Mouse (Mus musculus) MEL (cell line): ENCODE data around the gene Lig3. TPM values are rescaled to one million over a fixed set of nuclear protein-coding genes. Genes with fewer than 3 reads are reported as not detected.

ENCODE experiments used
- DNase-seq: peaks from one replicate; pipeline ENCODE4 v3.0.0; 2011; ENCODE audit warnings: low read depth, low spot score
- H3K27ac ChIP-seq: 2 replicates; pipeline ENCODE4 v1.5.1; 2012; ENCODE audit warnings: low read depth, mild to moderate bottlenecking, control low read depth, low read length, moderate library complexity; ENCODE audit not compliant: control insufficient read depth
- H3K27me3 ChIP-seq, 2 experiments: fragments of 150-350 bp in 1 of 2; sonication (generic) in 1 of 2; 2 replicates each; pipeline ENCODE4 v1.6.1; 2012; ENCODE audit warnings: low read length in 2 of 2, mild to moderate bottlenecking in 2 of 2, improper control_type of control experiment in 1 of 2, moderate library complexity in 1 of 2; ENCODE audit not compliant: insufficient read depth in 2 of 2, control insufficient read depth in 1 of 2
- H3K36me3 ChIP-seq, 2 experiments: 2 replicates each; pipeline ENCODE4 v1.6.1; 2012 to 2014; ENCODE audit warnings: low read length in 2 of 2, improper control_type of control experiment in 1 of 2, inconsistent platforms in 1 of 2, mild to moderate bottlenecking in 1 of 2; ENCODE audit not compliant: insufficient read depth in 2 of 2, control insufficient read depth in 1 of 2
- H3K4me1 ChIP-seq, 2 experiments: fragments of 150-350 bp in 1 of 2; sonication (generic) in 1 of 2; 2 replicates each; pipeline ENCODE4 v1.6.1; 2012; ENCODE audit warnings: low read length in 2 of 2, improper control_type of control experiment in 1 of 2, mild to moderate bottlenecking in 1 of 2; ENCODE audit not compliant: insufficient read depth in 2 of 2, control insufficient read depth in 1 of 2
- H3K4me3 ChIP-seq, 2 experiments: fragments of 150-350 bp in 1 of 2; sonication (generic) in 1 of 2; 2 replicates each; pipeline ENCODE4 v1.5.1; 2012; ENCODE audit warnings: low read depth in 2 of 2, low read length in 2 of 2, mild to moderate bottlenecking in 2 of 2, moderate library complexity in 2 of 2, control low read depth in 1 of 2, improper control_type of control experiment in 1 of 2; ENCODE audit not compliant: control insufficient read depth in 1 of 2, insufficient read depth in 1 of 2
- H3K79me2 ChIP-seq: 2 replicates; pipeline ENCODE4 v1.6.1; 2012; ENCODE audit warnings: mild to moderate bottlenecking, low read length, moderate library complexity; ENCODE audit not compliant: control insufficient read depth, poor library complexity, insufficient read depth
- H3K9ac ChIP-seq: 2 replicates; pipeline ENCODE4 v1.6.1; 2012; ENCODE audit warnings: low read depth, mild to moderate bottlenecking, control low read depth, low read length, moderate library complexity; ENCODE audit not compliant: control insufficient read depth, poor library complexity, severe bottlenecking
- H3K9me3 ChIP-seq: fragments of 150-350 bp; sonication (generic); replicated peaks from 2 replicates; pipeline ENCODE4 v1.6.1; 2012; ENCODE audit warnings: mild to moderate bottlenecking, low read length, improper control_type of control experiment, moderate library complexity; ENCODE audit not compliant: insufficient read depth
- CHD1 ChIP-seq: IDR thresholded peaks from 2 replicates; pipeline ENCODE4 v1.6.1; 2012; ENCODE audit warnings: low read depth, mild to moderate bottlenecking, inconsistent platforms, low read length, improper control_type of control experiment
- CTCF ChIP-seq, 3 experiments: IDR thresholded peaks in 2 of 3; conservative IDR thresholded peaks in 1 of 3; 2 replicates each; pipeline ENCODE4 v1.5.1; 2011 to 2012; ENCODE audit warnings: low read length in 3 of 3, low read depth in 2 of 3, mild to moderate bottlenecking in 2 of 3, improper control_type of control experiment in 1 of 3, inconsistent platforms in 1 of 3, mixed read lengths in 1 of 3, moderate library complexity in 1 of 3; ENCODE audit not compliant: control insufficient read depth in 1 of 3, insufficient read depth in 1 of 3, poor library complexity in 1 of 3, severe bottlenecking in 1 of 3
- HCFC1 ChIP-seq: IDR thresholded peaks from 2 replicates; pipeline ENCODE4 v1.6.1; 2012; ENCODE audit warnings: low read depth, mild to moderate bottlenecking, inconsistent platforms, low read length, improper control_type of control experiment, moderate library complexity
- MAZ ChIP-seq: IDR thresholded peaks from 2 replicates; pipeline ENCODE4 v1.6.1; 2012; ENCODE audit warnings: low read depth, mild to moderate bottlenecking, inconsistent platforms, low read length, improper control_type of control experiment
- MXI1 ChIP-seq: IDR thresholded peaks from 2 replicates; pipeline ENCODE4 v1.6.1; 2011; ENCODE audit warnings: mild to moderate bottlenecking, low read depth, low read length, improper control_type of control experiment
- POLR2A ChIP-seq, 2 experiments: IDR thresholded peaks; 2 replicates each; pipeline ENCODE4 v1.6.1; 2011 to 2012; ENCODE audit warnings: low read length in 2 of 2, mild to moderate bottlenecking in 2 of 2, control low read depth in 1 of 2, improper control_type of control experiment in 1 of 2, low read depth in 1 of 2, moderate library complexity in 1 of 2; ENCODE audit not compliant: control insufficient read depth in 1 of 2, insufficient read depth in 1 of 2, poor library complexity in 1 of 2
- TAL1 ChIP-seq: IDR thresholded peaks from 2 replicates; pipeline ENCODE4 v1.6.1; 2012; ENCODE audit warnings: mild to moderate bottlenecking, inconsistent platforms, low read length, moderate library complexity, mixed read lengths
- UBTF ChIP-seq: IDR thresholded peaks from 2 replicates; pipeline ENCODE4 v1.6.1; 2012; ENCODE audit warnings: low read depth, mild to moderate bottlenecking, inconsistent platforms, low read length, improper control_type of control experiment, moderate library complexity, borderline replicate concordance; ENCODE audit not compliant: insufficient read depth
- ZC3H11A ChIP-seq: IDR thresholded peaks from 2 replicates; pipeline ENCODE4 v1.6.1; 2012; ENCODE audit warnings: low read depth, mild to moderate bottlenecking, inconsistent platforms, low read length, improper control_type of control experiment
- ZKSCAN1 ChIP-seq: IDR thresholded peaks from 2 replicates; pipeline ENCODE4 v1.6.1; 2012; ENCODE audit warnings: low read depth, mild to moderate bottlenecking, inconsistent platforms, low read length, improper control_type of control experiment, moderate library complexity
- polyA plus RNA-seq, 2 experiments: library from polyadenylated mRNA; stranded (reverse) in 1 of 2; unstranded in 1 of 2; fragments of >175 nt in 1 of 2; fragments of >200 nt in 1 of 2; gene quantifications; 2 replicates each; pipeline versions ENCODE4 v1.2.1 to v1.2.4; 2012; ENCODE audit warnings: low replicate concordance in 2 of 2, low read depth in 1 of 2; ENCODE audit not compliant: insufficient read length in 2 of 2, insufficient read depth in 1 of 2, missing spikeins in 1 of 2
- total RNA-seq: library from RNA; depleted of rRNA; stranded (reverse); fragments of 300-350 nt; gene quantifications from 2 replicates; pipeline ENCODE4 v1.2.3, GENCODE M21; 2012

Gene Lig3
- total and polyA plus RNA-seq, 3 experiments, result 48.5 to 89.2 TPM; not detected in 1

DNA sequence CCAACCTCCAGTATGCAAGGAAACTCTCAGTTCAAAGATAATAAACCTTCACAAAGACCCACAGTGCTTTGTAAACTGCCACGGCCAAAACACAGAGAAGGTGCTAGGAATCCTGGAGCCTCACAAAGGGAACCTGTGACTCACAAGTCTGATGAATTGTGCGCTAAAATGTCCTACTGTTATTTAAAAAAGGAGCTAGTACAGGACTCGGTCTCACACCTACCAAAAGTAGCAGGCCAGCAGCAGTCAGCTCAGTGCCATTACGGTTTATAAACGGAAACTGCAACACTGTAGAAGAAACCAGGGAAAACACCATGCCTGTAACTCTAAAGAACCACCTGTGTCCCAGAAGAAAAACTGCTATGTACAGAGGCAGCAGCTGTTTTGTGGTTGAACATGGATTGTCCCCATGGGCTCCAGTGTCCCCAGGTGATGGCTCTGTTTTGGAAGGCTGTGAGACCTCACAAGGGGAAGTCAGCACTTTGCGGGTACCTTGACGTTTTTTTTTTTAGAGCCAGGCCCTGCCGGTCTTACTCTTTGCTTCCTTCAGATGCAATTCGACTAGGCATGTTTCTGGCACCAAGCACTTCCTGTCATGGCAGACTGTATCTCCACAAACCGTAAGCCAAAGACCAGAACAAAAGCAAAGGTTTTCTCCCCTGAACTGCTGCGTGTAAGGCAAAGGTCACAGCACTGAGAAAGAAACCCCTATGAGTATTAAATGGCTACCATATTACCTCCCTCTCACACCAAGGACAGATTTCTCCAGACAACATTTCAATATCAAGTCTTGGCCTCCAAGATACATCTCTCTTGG lies 54.9 kb downstream of the Lig3 start:
- peaks cover 7 to 14% of the 10 kb centered on the region in 2 experiments for H3K4me1 ChIP-seq
- no peak overlapping the region for H3K27ac ChIP-seq
- H3K36me3 ChIP-seq, result peaks cover 2 to 9% of the 10 kb centered on the region in 2 experiments; a peak in 3 of 4 replicates
- no peak overlapping the region for H3K9ac ChIP-seq
- no peak overlapping the region for H3K4me3 ChIP-seq
- H3K79me2 ChIP-seq, result no peaks in the 10 kb centered on the region
- TF ChIP-seq CTCF (IDR thresholded peaks at IDR 0.05 in 2 of 3, conservative IDR thresholded peaks at IDR 0.05 in 1 of 3; ENCODE audit: control insufficient read depth in 1 of 3, insufficient read depth in 1 of 3, low read depth in 2 of 3, low read length in 3 of 3, poor library complexity in 1 of 3, severe bottlenecking in 1 of 3), result no peak
- no peaks in the 10 kb centered on the region for H3K27me3 ChIP-seq
- DNase-seq, result no peak
- no peaks in the 10 kb centered on the region for H3K9me3 ChIP-seq

DNA sequence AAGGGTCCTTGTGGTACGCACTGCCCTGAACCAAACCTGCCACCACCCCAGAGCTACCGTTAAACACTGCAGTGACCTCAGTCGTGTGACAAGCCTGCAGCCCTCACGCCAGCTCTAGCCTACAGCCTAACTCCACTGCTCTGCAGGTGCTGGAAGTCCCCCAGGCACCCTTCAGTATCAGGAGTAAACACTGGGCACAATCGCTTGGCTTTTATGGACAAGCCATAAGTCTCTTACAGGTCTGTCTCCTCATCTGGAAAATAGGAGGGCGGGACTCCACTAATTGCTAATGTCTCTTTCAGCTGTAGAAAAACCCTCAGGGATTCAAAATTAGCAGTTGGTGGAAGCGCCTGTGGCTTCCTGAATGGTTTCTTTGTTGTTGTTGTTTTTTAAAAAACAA lies 56.3 kb downstream of the Lig3 start:
- Histone ChIP-seq H3K36me3 (peaks cover 2 to 9% of the 10 kb centered on the region in 2 experiments; a peak in 3 of 4 replicates), H3K9ac (no peak overlapping the region), H3K27ac (no peak overlapping the region), H3K4me1 (peaks cover 7 to 14% of the 10 kb centered on the region in 2 experiments), H3K27me3 (no peaks in the 10 kb centered on the region), H3K9me3 (no peaks in the 10 kb centered on the region), H3K79me2 (no peaks in the 10 kb centered on the region), H3K4me3 (no peak overlapping the region)
- no peak for TF ChIP-seq TAL1
- TF ChIP-seq HCFC1, result no peak
- TF ChIP-seq POLR2A (IDR thresholded peaks at IDR 0.05; ENCODE audit: control insufficient read depth in 1 of 2, insufficient read depth in 1 of 2, low read depth in 1 of 2, low read length in 2 of 2, poor library complexity in 1 of 2), result no peak
- TF ChIP-seq UBTF, result no peak
- no peak for TF ChIP-seq MAZ
- TF ChIP-seq ZC3H11A, result no peak
- TF ChIP-seq MXI1, result no peak
- no peak for DNase-seq

DNA sequence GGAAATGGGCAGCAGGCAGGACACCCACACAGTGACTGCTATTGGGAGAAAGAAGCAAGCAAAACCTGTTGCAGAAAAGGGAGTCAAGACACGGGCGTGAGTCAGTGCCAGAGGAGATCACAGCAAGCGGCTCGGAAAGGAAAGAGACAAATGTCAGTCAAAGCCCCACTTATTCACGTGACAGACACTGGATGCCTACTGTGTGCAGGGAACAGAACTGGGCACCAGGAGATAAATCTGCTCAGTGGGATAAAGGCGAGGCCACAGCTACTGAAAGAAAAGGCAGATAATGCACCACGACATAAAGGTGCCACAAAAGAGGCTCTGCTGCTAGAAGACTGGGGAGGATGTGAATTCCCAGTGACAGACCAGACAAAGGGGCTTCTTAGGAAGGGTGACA lies 56.9 kb downstream of the Lig3 start:
- Histone ChIP-seq H3K4me3 (no peak overlapping the region), H3K9ac (no peak overlapping the region), H3K4me1 (peaks cover 7 to 10% of the 10 kb centered on the region in 2 experiments)

More for the DNA sequence above, 56.9 kb downstream of the Lig3 start:
- TF ChIP-seq ZKSCAN1, result peak; percentile 67; the same call in 1 of the 2 replicates
- TF ChIP-seq CHD1, result no peak
- Histone ChIP-seq H3K36me3 (peaks cover 2 to 7% of the 10 kb centered on the region in 2 experiments; a peak in 3 of 4 replicates), H3K27me3 (no peaks in the 10 kb centered on the region), H3K9me3 (no peaks in the 10 kb centered on the region), H3K27ac (no peak overlapping the region), H3K79me2 (no peaks in the 10 kb centered on the region)
- DNase-seq, result no peak
